Mouse (Mus musculus) C2C12 (cell line): Measurements from ENCODE around the gene Fkrp. TPM values are rescaled to one million over a fixed set of nuclear protein-coding genes. Genes with fewer than 3 reads are reported as not detected.

Source experiments
- H3K27me3 ChIP-seq: one replicate; pipeline ENCODE4 v1.6.1; 2011; ENCODE audit not compliant: control insufficient read depth, insufficient read depth, insufficient read length
- H3K36me3 ChIP-seq: one replicate; pipeline ENCODE4 v1.6.1; 2011; ENCODE audit not compliant: control insufficient read depth, insufficient read depth
- H3K4me3 ChIP-seq: one replicate; pipeline ENCODE4 v1.5.1; 2011; ENCODE audit warnings: mild to moderate bottlenecking, control low read depth; ENCODE audit not compliant: poor library complexity, insufficient read depth, severe bottlenecking
- H3K79me2 ChIP-seq: one replicate; pipeline ENCODE4 v1.6.1; 2011; ENCODE audit not compliant: control insufficient read depth, insufficient read depth
- H3K79me3 ChIP-seq: one replicate; pipeline ENCODE4 v1.6.1; 2011; ENCODE audit warnings: low read depth, control low read depth
- H3ac ChIP-seq: one replicate; pipeline ENCODE3; 2011; ENCODE audit warnings: low read depth; ENCODE audit not compliant: control insufficient read depth, insufficient read length
- CEBPB ChIP-seq: IDR thresholded peaks from one replicate; pipeline ENCODE4 v1.6.1; 2011; ENCODE audit warnings: low read depth, mild to moderate bottlenecking, control low read depth, moderate library complexity
- CTCF ChIP-seq: IDR thresholded peaks from one replicate; pipeline ENCODE4 v1.5.1; 2011; ENCODE audit not compliant: control insufficient read depth, insufficient read depth, insufficient read length
- FOSL1 ChIP-seq: IDR thresholded peaks from one replicate; pipeline ENCODE4 v1.8.0; 2011; ENCODE audit warnings: mild to moderate bottlenecking, low read length; ENCODE audit not compliant: poor library complexity, insufficient read depth, severe bottlenecking
- MAX ChIP-seq: IDR thresholded peaks from one replicate; pipeline ENCODE4 v1.6.1; 2011; ENCODE audit warnings: mild to moderate bottlenecking, control low read depth
- MYOD1 ChIP-seq: IDR thresholded peaks from one replicate; pipeline ENCODE4 v1.6.1; 2011; ENCODE audit warnings: low read depth; ENCODE audit not compliant: control insufficient read depth, insufficient read length
- MYOG ChIP-seq: IDR thresholded peaks from one replicate; pipeline ENCODE4 v1.6.1; 2011; ENCODE audit not compliant: control insufficient read depth, insufficient read length; ENCODE audit errors: extremely low read depth
- USF1 ChIP-seq: IDR thresholded peaks from one replicate; pipeline ENCODE4 v1.6.1; 2011; ENCODE audit warnings: low read depth, mild to moderate bottlenecking, control low read depth, moderate library complexity
- polyA plus RNA-seq: library from polyadenylated mRNA; unstranded; fragments of >200 nt; fragmentation: generic; extraction: Trizol; gene quantifications from one replicate; pipeline ENCODE4 v1.2.1, GENCODE M21; 2012; ENCODE audit warnings: missing spikeins

The Fkrp gene
- polyA plus RNA-seq, 1 experiment: 28.9 TPM

- Histone ChIP-seq H3K4me3 (no peak overlapping the region), H3K79me3 (peaks cover 6% of the 10 kb centered on the region), H3ac (no peak overlapping the region), H3K36me3 (peaks cover 31% of the 10 kb centered on the region), H3K79me2 (peaks cover 24% of the 10 kb centered on the region), H3K27me3 (no peaks in the 10 kb centered on the region)
- TF ChIP-seq MYOG (no peak), FOSL1 (no peak), MYOD1 (no peak), CEBPB (no peak), MAX (no peak), CTCF (no peak), USF1 (no peak)
Measured at GRCm38 (mm10) chr7:16826571-16826970, 10.0 kb upstream of the Fkrp start.

GRCm38 (mm10) chr7:16825785-16826184, 9.3 kb upstream of the Fkrp start:
- TF ChIP-seq CEBPB: no peak
- no peak for TF ChIP-seq MYOD1
- TF ChIP-seq MYOG: no peak
- TF ChIP-seq FOSL1: no peak
- TF ChIP-seq USF1: no peak
- TF ChIP-seq MAX: no peak
- TF ChIP-seq CTCF: no peak
- H3K36me3 ChIP-seq: peaks cover 24% of the 10 kb centered on the region
- H3K79me3 ChIP-seq: peaks cover 11% of the 10 kb centered on the region
- H3K27me3 ChIP-seq: no peaks in the 10 kb centered on the region
- no peak overlapping the region for H3K4me3 ChIP-seq
- H3ac ChIP-seq: no peak overlapping the region
- peaks cover 32% of the 10 kb centered on the region for H3K79me2 ChIP-seq

GRCm38 (mm10) chr7:16823734-16824133, 7.2 kb upstream of the Fkrp start:
- no peaks in the 10 kb centered on the region for H3K27me3 ChIP-seq
- peaks cover 32% of the 10 kb centered on the region for H3K79me3 ChIP-seq
- H3K36me3 ChIP-seq: peaks cover 20% of the 10 kb centered on the region
- TF ChIP-seq CTCF (no peak), MYOD1 (no peak), MYOG (no peak), CEBPB (no peak), MAX (no peak), USF1 (no peak), FOSL1 (no peak)
- H3K4me3 ChIP-seq: no peak overlapping the region
- peaks cover 52% of the 10 kb centered on the region for H3K79me2 ChIP-seq
- no peak overlapping the region for H3ac ChIP-seq

GRCm38 (mm10) chr7:16821669-16822101, 5.2 kb upstream of the Fkrp start:
- TF ChIP-seq CEBPB (no peak), CTCF (no peak), MYOG (no peak), MAX (no peak), USF1 (no peak), FOSL1 (no peak), MYOD1 (no peak)
- Histone ChIP-seq H3K79me2 (peaks cover 73% of the 10 kb centered on the region), H3K4me3 (no peak overlapping the region), H3K27me3 (no peaks in the 10 kb centered on the region), H3K36me3 (peaks cover 15% of the 10 kb centered on the region), H3ac (no peak overlapping the region), H3K79me3 (peaks cover 52% of the 10 kb centered on the region)

GRCm38 (mm10) chr7:16821091-16821490, 4.6 kb upstream of the Fkrp start:
- peaks cover 14% of the 10 kb centered on the region for H3K36me3 ChIP-seq
- TF ChIP-seq FOSL1 (no peak), MAX (no peak), MYOG (no peak), MYOD1 (no peak), CTCF (no peak), CEBPB (no peak), USF1 (no peak)
- H3K4me3 ChIP-seq: no peak overlapping the region
- no peaks in the 10 kb centered on the region for H3K27me3 ChIP-seq
- peaks cover 76% of the 10 kb centered on the region for H3K79me2 ChIP-seq
- H3K79me3 ChIP-seq: peaks cover 53% of the 10 kb centered on the region
- H3ac ChIP-seq: no peak overlapping the region

- TF ChIP-seq FOSL1 (no peak), MYOD1 (no peak), CEBPB (no peak), MYOG (no peak), MAX (no peak), CTCF (no peak), USF1 (no peak)
- Histone ChIP-seq H3K4me3 (no peak overlapping the region), H3ac (no peak overlapping the region), H3K36me3 (peaks cover 6% of the 10 kb centered on the region), H3K27me3 (no peaks in the 10 kb centered on the region), H3K79me3 (peaks cover 53% of the 10 kb centered on the region), H3K79me2 (peaks cover 76% of the 10 kb centered on the region)
Measured at GRCm38 (mm10) chr7:16820271-16820763, 3.8 kb upstream of the Fkrp start.
